8 mouse cellular contexts compared by ENCODE assay signal in the genomic region with DNA sequence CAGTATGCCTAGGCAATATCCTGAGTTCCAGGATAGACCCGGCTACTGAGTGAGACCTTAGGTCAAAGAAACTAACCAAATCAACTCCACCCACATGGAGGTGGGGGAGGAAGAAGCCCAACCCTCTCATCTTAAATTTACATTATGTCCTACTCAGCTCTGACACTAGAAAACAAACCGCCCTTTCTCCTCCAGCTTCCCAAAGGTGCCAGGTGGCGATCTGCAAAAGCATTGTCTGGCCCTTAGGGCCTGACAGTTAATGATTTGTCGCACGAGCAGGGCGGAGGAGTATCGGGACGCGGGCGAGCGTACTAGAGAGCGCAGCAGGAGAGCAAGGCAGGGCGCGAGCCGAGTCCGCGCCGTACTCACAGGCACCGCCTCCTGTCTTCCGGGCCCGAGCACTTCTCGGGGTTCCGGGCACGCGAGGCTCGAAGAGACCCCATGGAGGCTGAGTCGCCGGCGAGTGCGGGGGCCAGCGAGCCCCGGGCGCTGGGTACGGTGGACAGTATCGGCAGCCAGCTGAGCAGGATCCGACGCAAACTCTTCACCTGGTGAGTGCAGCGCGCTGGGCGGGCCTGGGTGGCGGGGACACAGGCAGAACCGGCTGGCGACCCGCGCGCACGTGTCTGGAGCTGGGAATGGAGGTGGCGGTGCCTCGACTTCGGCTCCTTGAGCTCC. TPM values are rescaled to one million over a fixed set of nuclear protein-coding genes. Genes with fewer than 3 reads are reported as not detected.
DNase-seq lines count a peak whose midpoint lies in the region; ATAC-seq and TF ChIP-seq lines count a peak whose summit lies in the region.
"Had no signal": no experiment of that assay in that cellular context is flagged by ENCODE, and none has a peak within 500 bp of the region (broad histone marks: within the 10 kb centered on the region; RNA-seq: fewer than 3 reads in every experiment).

A gene (plus strand): TSS at position 195 of the 678 bp plus-strand sequence.

- no peaks in the 10 kb centered on the region for H3K27me3 ChIP-seq in intestine, postnatal 0 days (replicated peaks; ENCODE audit: control insufficient read depth, insufficient read depth, low read length)
- peaks cover 21% of the 10 kb centered on the region for H3K27me3 ChIP-seq in midbrain, embryonic 11.5 days (ENCODE audit: control insufficient read depth, insufficient read depth, low read length)

- H3K27ac ChIP-seq in intestine, postnatal 0 days (ENCODE audit: low read depth, low read length) = peak within 1 kb of the TSS; percentile 92
- H3K27ac ChIP-seq in midbrain, embryonic 11.5 days (ENCODE audit: low read depth, low read length) = no peak within 1 kb of the TSS

- peak within 1 kb of the TSS; percentile 62 for H3K9ac ChIP-seq in intestine, postnatal 0 days (ENCODE audit: low read depth, low read length)
- peak within 1 kb of the TSS; percentile 53 for H3K9ac ChIP-seq in midbrain, embryonic 11.5 days (ENCODE audit: low read length)

- H3K4me1 ChIP-seq in intestine, postnatal 0 days (replicated peaks; ENCODE audit: control insufficient read depth, insufficient read depth, low read length) = peaks cover 2% of the 10 kb centered on the region; the same call in 1 of the 2 replicates
- peaks cover 8% of the 10 kb centered on the region; the same call in 1 of the 2 replicates for H3K4me1 ChIP-seq in midbrain, embryonic 11.5 days (ENCODE audit: control insufficient read depth, insufficient read depth, low read length)

- H3K36me3 ChIP-seq in intestine, postnatal 0 days (ENCODE audit: control insufficient read depth, insufficient read depth) = no peaks in the 10 kb centered on the region
- H3K36me3 ChIP-seq in midbrain, embryonic 11.5 days (ENCODE audit: control insufficient read depth, insufficient read depth, low read length) = no peaks in the 10 kb centered on the region

- intact Hi-C loops in left cerebral cortex, postnatal 4 days (cut with DNase I) = no loop called here

- peak within 1 kb of the TSS; percentile 64 for H3K4me3 ChIP-seq in intestine, postnatal 0 days (ENCODE audit: low read depth, low read length)
- H3K4me3 ChIP-seq in midbrain, embryonic 11.5 days (ENCODE audit: low read depth, low read length) = peak within 1 kb of the TSS; percentile 59
- H3K4me3 ChIP-seq: myocyte had no signal

- peak within 1 kb of the TSS; percentile 91 for H3K4me2 ChIP-seq in intestine, postnatal 0 days (replicated peaks; ENCODE audit: low read depth)
- H3K4me2 ChIP-seq in midbrain, embryonic 11.5 days = peak within 1 kb of the TSS; percentile 81

- ATAC-seq in activated CD4-positive, CD25-positive, alpha-beta regulatory T cell, adult 4 months = peak; percentile 89
- peak; percentile 86 for ATAC-seq in intestine, postnatal 0 days
- ATAC-seq in midbrain, embryonic 11.5 days (ENCODE audit: low FRiP score) = peak; percentile 78

- peak; percentile 22; the same call in 1 of the 2 replicates for TF ChIP-seq CTCF in intestine, postnatal 0 days (IDR thresholded peaks at IDR 0.05; ENCODE audit: low read depth)

- under 1% methylated on average over 50 of the region's 50 CpGs for WGBS in intestine, postnatal 0 days
- WGBS in midbrain, embryonic 11.5 days = under 1% methylated on average over 50 of the region's 50 CpGs

- peak; percentile 2 for DNase-seq in cerebellum, adult 9-11 months
- peak; percentile 13 to 20 for DNase-seq in frontal cortex, postnatal 14 days (ENCODE audit: low spot score in 2 of 2)
- peak; percentile 15 for DNase-seq in left cerebral cortex, postnatal 4 days
- peak; percentile 93 for DNase-seq in midbrain, embryonic 11.5 days (ENCODE audit: low spot score, missing footprints)
- DNase-seq in spleen, adult 18-20 months = peak; percentile 26 to 55

- no peaks in the 10 kb centered on the region for H3K9me3 ChIP-seq in intestine, postnatal 0 days (ENCODE audit: control insufficient read depth)
- H3K9me3 ChIP-seq in midbrain, embryonic 11.5 days (ENCODE audit: control insufficient read depth, low read length) = no peaks in the 10 kb centered on the region; the same call in 1 of the 2 replicates

RNA-seq across cellular contexts. Expression of the gene that starts here (rescaled TPM):
- polyA plus RNA-seq in activated CD4-positive, CD25-positive, alpha-beta regulatory T cell, adult 4 months (2017; shearing (Covaris generic)) = 10 to 100 TPM in 1 of 2 experiments, 1 to 10 TPM in 1; 6.7 to 10.9 TPM
- 32.9 and 33.1 TPM in 2 replicates for polyA plus RNA-seq in intestine, postnatal 0 days (2015; fragmentation: Nextera tagmentation; extraction: Ambion mirVana)
- 10 to 100 TPM; 13.1 to 14.1 TPM for total RNA-seq in left cerebral cortex, postnatal 4 days (2021)
- 2.3 and 2.4 TPM in 2 replicates for polyA plus RNA-seq in midbrain, embryonic 11.5 days (2014; fragmentation: Nextera tagmentation; extraction: Ambion mirVana)

Comparison
In these comparisons a context has a peak if more than half of its experiments do, and no peak if none do; other contexts are left out.
1. DNase-seq: peak in every context shown above with its lines; median percentile 93 in midbrain, embryonic 11.5 days; 40 in spleen, adult 18-20 months; 16 in frontal cortex, postnatal 14 days; 15 in left cerebral cortex, postnatal 4 days; 2 in cerebellum, adult 9-11 months.